Mouse (Mus musculus): ENCODE measurements around the gene Cdh23. TPM values are rescaled to one million over a fixed set of nuclear protein-coding genes. Genes with fewer than 3 reads are reported as not detected.

The Cdh23 gene
- polyA plus RNA-seq, 1 experiment: 9.0 TPM

- TF ChIP-seq POLR2A (IDR thresholded peaks at IDR 0.05; ENCODE audit: borderline replicate concordance, extremely low read depth, insufficient read depth, insufficient read length, poor library complexity, severe bottlenecking) (no peak), CTCF (IDR thresholded peaks at IDR 0.05; ENCODE audit: borderline replicate concordance, extremely low read depth, insufficient read depth, insufficient read length) (no peak)
These were observed 124.8 kb downstream of the Cdh23 start for GRCm38 (mm10) chr10:60571491-60571890.

GRCm38 (mm10) chr10:60566369-60567037 is 129.8 kb downstream of the Cdh23 start:
- peak; percentile 62 for DNase-seq (ENCODE audit: low read depth)
- TF ChIP-seq POLR2A (IDR thresholded peaks at IDR 0.05; ENCODE audit: borderline replicate concordance, extremely low read depth, insufficient read depth, insufficient read length, poor library complexity, severe bottlenecking) (no peak), CTCF (IDR thresholded peaks at IDR 0.05; ENCODE audit: borderline replicate concordance, extremely low read depth, insufficient read depth, insufficient read length) (no peak)

More at GRCm38 (mm10) chr10:60571491-60571890, 124.8 kb downstream of the Cdh23 start:
- no peak for DNase-seq (ENCODE audit: low read depth)

- no peak for DNase-seq (ENCODE audit: low read depth)
- TF ChIP-seq CTCF (IDR thresholded peaks at IDR 0.05; ENCODE audit: borderline replicate concordance, extremely low read depth, insufficient read depth, insufficient read length): no peak
- no peak for TF ChIP-seq POLR2A (IDR thresholded peaks at IDR 0.05; ENCODE audit: borderline replicate concordance, extremely low read depth, insufficient read depth, insufficient read length, poor library complexity, severe bottlenecking)
These were observed 132.2 kb downstream of the Cdh23 start for GRCm38 (mm10) chr10:60564136-60564535.

- peak; percentile 11 for DNase-seq (ENCODE audit: low read depth)
- TF ChIP-seq POLR2A (IDR thresholded peaks at IDR 0.05; ENCODE audit: borderline replicate concordance, extremely low read depth, insufficient read depth, insufficient read length, poor library complexity, severe bottlenecking) (no peak), CTCF (IDR thresholded peaks at IDR 0.05; ENCODE audit: borderline replicate concordance, extremely low read depth, insufficient read depth, insufficient read length) (no peak)
These were observed 133.3 kb downstream of the Cdh23 start for GRCm38 (mm10) chr10:60562946-60563345.

GRCm38 (mm10) chr10:60558491-60558927 is 137.8 kb downstream of the Cdh23 start:
- no peak for DNase-seq (ENCODE audit: low read depth)
- TF ChIP-seq CTCF (IDR thresholded peaks at IDR 0.05; ENCODE audit: borderline replicate concordance, extremely low read depth, insufficient read depth, insufficient read length) (no peak), POLR2A (IDR thresholded peaks at IDR 0.05; ENCODE audit: borderline replicate concordance, extremely low read depth, insufficient read depth, insufficient read length, poor library complexity, severe bottlenecking) (no peak)

GRCm38 (mm10) chr10:60552951-60553635 is 143.2 kb downstream of the Cdh23 start:
- no peak; the same call in 1 of the 2 replicates for TF ChIP-seq CTCF (IDR thresholded peaks at IDR 0.05; ENCODE audit: borderline replicate concordance, extremely low read depth, insufficient read depth, insufficient read length)
- no peak for TF ChIP-seq POLR2A (IDR thresholded peaks at IDR 0.05; ENCODE audit: borderline replicate concordance, extremely low read depth, insufficient read depth, insufficient read length, poor library complexity, severe bottlenecking)
- peak; percentile 12 for DNase-seq (ENCODE audit: low read depth)

- DNase-seq (ENCODE audit: low read depth): no peak
- TF ChIP-seq POLR2A (IDR thresholded peaks at IDR 0.05; ENCODE audit: borderline replicate concordance, extremely low read depth, insufficient read depth, insufficient read length, poor library complexity, severe bottlenecking): no peak
These were observed 157.0 kb downstream of the Cdh23 start for GRCm38 (mm10) chr10:60539164-60539914.

GRCm38 (mm10) chr10:60536098-60536811 is 160.0 kb downstream of the Cdh23 start:
- DNase-seq (ENCODE audit: low read depth): peak; percentile 45
- TF ChIP-seq POLR2A (IDR thresholded peaks at IDR 0.05; ENCODE audit: borderline replicate concordance, extremely low read depth, insufficient read depth, insufficient read length, poor library complexity, severe bottlenecking): no peak
- TF ChIP-seq CTCF (IDR thresholded peaks at IDR 0.05; ENCODE audit: borderline replicate concordance, extremely low read depth, insufficient read depth, insufficient read length): no peak

- no peak for TF ChIP-seq CTCF (IDR thresholded peaks at IDR 0.05; ENCODE audit: borderline replicate concordance, extremely low read depth, insufficient read depth, insufficient read length)
- no peak for TF ChIP-seq POLR2A (IDR thresholded peaks at IDR 0.05; ENCODE audit: borderline replicate concordance, extremely low read depth, insufficient read depth, insufficient read length, poor library complexity, severe bottlenecking)
- no peak for DNase-seq (ENCODE audit: low read depth)
These were observed 163.8 kb downstream of the Cdh23 start for GRCm38 (mm10) chr10:60532502-60532901.

GRCm38 (mm10) chr10:60531349-60531748 is 164.9 kb downstream of the Cdh23 start:
- peak; percentile 74 for DNase-seq (ENCODE audit: low read depth)
- TF ChIP-seq POLR2A (IDR thresholded peaks at IDR 0.05; ENCODE audit: borderline replicate concordance, extremely low read depth, insufficient read depth, insufficient read length, poor library complexity, severe bottlenecking) (no peak), CTCF (IDR thresholded peaks at IDR 0.05; ENCODE audit: borderline replicate concordance, extremely low read depth, insufficient read depth, insufficient read length) (peak; percentile 72)

- TF ChIP-seq CTCF (IDR thresholded peaks at IDR 0.05; ENCODE audit: borderline replicate concordance, extremely low read depth, insufficient read depth, insufficient read length) (no peak), POLR2A (IDR thresholded peaks at IDR 0.05; ENCODE audit: borderline replicate concordance, extremely low read depth, insufficient read depth, insufficient read length, poor library complexity, severe bottlenecking) (no peak)
- no peak for DNase-seq (ENCODE audit: low read depth)
These were observed 165.7 kb downstream of the Cdh23 start for GRCm38 (mm10) chr10:60530633-60531032.

Data from brain, embryonic 14.5 days (tissue).